Mouse (Mus musculus) heart, adult 2 months (tissue): ENCODE results near the gene Dync1li1.

Source experiments
- CTCF ChIP-seq: fragments of 200-600 bp; IDR thresholded peaks from 2 replicates; pipeline ENCODE4 v1.8.1; 2022; ENCODE audit warnings: antibody characterized with exemption, mild to moderate bottlenecking, moderate library complexity
- EP300 ChIP-seq: fragments of 200-500 bp; IDR thresholded peaks from 2 replicates; pipeline ENCODE4 v1.6.1; 2011; ENCODE audit warnings: low read depth, low read length, control low read depth; ENCODE audit not compliant: insufficient read depth

DNA sequence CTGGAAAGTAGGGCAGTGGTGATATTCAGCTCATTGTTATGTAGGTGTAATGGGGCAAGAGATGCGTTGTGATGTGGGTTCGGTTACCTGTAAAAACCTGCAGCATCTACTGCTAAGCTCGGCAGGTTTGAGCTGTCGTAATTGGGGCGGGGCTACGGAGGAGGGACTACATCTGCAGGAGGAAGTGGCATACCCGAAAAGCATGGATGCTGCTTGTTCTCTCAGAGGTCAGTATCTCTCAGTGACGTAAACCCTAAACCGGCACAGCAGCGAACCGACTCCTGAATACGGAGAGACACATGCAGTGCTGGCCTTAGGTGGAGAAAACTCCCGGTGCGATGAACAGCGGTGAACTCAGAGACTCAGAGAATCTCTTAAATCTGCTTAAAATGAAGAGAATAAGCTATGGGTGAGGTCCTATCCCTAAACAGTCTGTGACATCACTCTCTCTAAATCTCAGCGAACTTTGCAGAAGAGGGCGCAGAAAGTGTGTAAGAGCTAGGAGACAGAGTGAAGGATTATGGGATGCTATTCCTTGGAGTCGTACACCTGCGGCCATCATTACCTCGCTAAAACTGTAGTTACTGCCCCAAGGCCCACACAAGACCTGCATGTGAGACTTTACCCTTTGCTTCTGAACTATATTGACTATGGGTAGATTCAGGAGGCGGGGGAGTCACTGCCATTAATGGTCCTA, 37.5 kb upstream of the Dync1li1 start:
- TF ChIP-seq CTCF (no peak), EP300 (no peak)
